Mouse (Mus musculus) myocyte (in vitro differentiated cells): ENCODE data around the gene Erlin1. TPM values are rescaled to one million over a fixed set of nuclear protein-coding genes. Genes with fewer than 3 reads are reported as not detected.

Source experiments
- H3K27me3 ChIP-seq: one replicate; pipeline ENCODE4 v1.6.1; 2011; ENCODE audit not compliant: control insufficient read depth, insufficient read depth, insufficient read length
- H3K36me3 ChIP-seq: one replicate; pipeline ENCODE4 v1.6.1; 2011; ENCODE audit not compliant: control insufficient read depth, insufficient read depth
- H3K4me2 ChIP-seq: one replicate; pipeline ENCODE4 v1.6.1; 2011; ENCODE audit warnings: low read depth, control low read depth
- H3K4me3 ChIP-seq: one replicate; pipeline ENCODE4 v1.5.1; 2011; ENCODE audit warnings: mild to moderate bottlenecking, control low read depth, moderate library complexity
- H3K79me2 ChIP-seq: one replicate; pipeline ENCODE4 v1.6.1; 2011; ENCODE audit not compliant: control insufficient read depth, insufficient read depth
- H3ac ChIP-seq: one replicate; pipeline ENCODE4 v1.6.1; 2011; ENCODE audit not compliant: control insufficient read depth, insufficient read length
- CEBPB ChIP-seq: IDR thresholded peaks from 2 replicates; pipeline ENCODE4 v1.6.1; 2011; ENCODE audit warnings: mild to moderate bottlenecking, moderate library complexity; ENCODE audit not compliant: poor library complexity, insufficient read depth, severe bottlenecking
- E2F4 ChIP-seq: IDR thresholded peaks from one replicate; pipeline ENCODE4 v1.6.1; 2011; ENCODE audit warnings: mild to moderate bottlenecking, control low read depth, moderate library complexity; ENCODE audit not compliant: insufficient read depth
- MAX ChIP-seq: IDR thresholded peaks from one replicate; pipeline ENCODE4 v1.6.1; 2011; ENCODE audit warnings: low read depth, mild to moderate bottlenecking, control low read depth
- MYOD1 ChIP-seq, 3 experiments: IDR thresholded peaks; one replicate each; pipeline ENCODE4 v1.6.1; 2011; ENCODE audit warnings: control low read depth in 2 of 3, low read depth in 2 of 3, mild to moderate bottlenecking in 2 of 3, moderate library complexity in 1 of 3; ENCODE audit not compliant: insufficient read length in 2 of 3, control insufficient read depth in 1 of 3
- MYOG ChIP-seq, 3 experiments: IDR thresholded peaks; one replicate each; pipeline ENCODE4 v1.6.1; 2011; ENCODE audit warnings: control low read depth in 2 of 3, low read depth in 2 of 3, mild to moderate bottlenecking in 2 of 3; ENCODE audit not compliant: insufficient read length in 2 of 3, control insufficient read depth in 1 of 3, insufficient read depth in 1 of 3
- POLR2A ChIP-seq: IDR thresholded peaks from one replicate; pipeline ENCODE4 v1.6.1; 2011; ENCODE audit warnings: low read depth, mild to moderate bottlenecking, control low read depth, moderate library complexity; ENCODE audit not compliant: insufficient read length
- POLR2AphosphoS2 ChIP-seq: IDR thresholded peaks from one replicate; pipeline ENCODE4 v1.6.1; 2011; ENCODE audit warnings: low read depth, control low read depth; ENCODE audit not compliant: insufficient read length
- REST ChIP-seq: IDR thresholded peaks from one replicate; pipeline ENCODE4 v1.6.1; 2011; ENCODE audit warnings: mild to moderate bottlenecking, control low read depth, moderate library complexity; ENCODE audit not compliant: insufficient read depth, insufficient read length
- SRF ChIP-seq: IDR thresholded peaks from one replicate; pipeline ENCODE4 v1.6.1; 2011; ENCODE audit warnings: low read depth; ENCODE audit not compliant: control insufficient read depth, insufficient read length
- TCF12 ChIP-seq: IDR thresholded peaks from one replicate; pipeline ENCODE4 v1.6.1; 2011; ENCODE audit warnings: mild to moderate bottlenecking, control low read depth; ENCODE audit not compliant: poor library complexity, insufficient read depth, severe bottlenecking
- TCF3 ChIP-seq: IDR thresholded peaks from one replicate; pipeline ENCODE4 v1.6.1; 2011; ENCODE audit warnings: low read depth, control low read depth; ENCODE audit not compliant: insufficient read length
- USF1 ChIP-seq: IDR thresholded peaks from one replicate; pipeline ENCODE4 v1.6.1; 2011; ENCODE audit warnings: low read depth, mild to moderate bottlenecking, control low read depth, moderate library complexity
- polyA plus RNA-seq: library from polyadenylated mRNA; unstranded; fragments of >200 nt; fragmentation: generic; extraction: Trizol; gene quantifications from one replicate; pipeline ENCODE4 v1.2.1, GENCODE M21; 2012; ENCODE audit warnings: missing spikeins

The Erlin1 gene
- polyA plus RNA-seq, 1 experiment = 13.5 TPM

DNA sequence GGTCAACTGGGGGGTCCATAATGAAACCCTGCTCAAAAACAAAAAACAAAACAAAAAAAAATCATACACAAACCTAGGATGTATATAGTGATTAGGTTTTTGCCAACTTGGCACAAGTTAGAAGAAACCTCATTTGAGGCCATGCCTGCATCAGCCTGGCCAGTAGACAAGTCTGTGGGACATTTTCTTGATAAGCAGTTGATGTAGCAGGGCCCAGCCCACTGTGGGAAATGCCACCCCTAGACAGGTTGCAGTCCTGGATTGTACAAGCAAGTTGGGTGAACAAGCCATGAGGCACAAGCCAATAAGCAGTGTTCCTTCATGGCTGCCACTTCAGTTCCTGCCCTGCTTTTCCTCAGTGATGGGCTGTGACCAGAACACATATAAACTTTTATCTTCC, 31.3 kb upstream of the Erlin1 start:
- no peak overlapping the region for H3K4me2 ChIP-seq
- H3K27me3 ChIP-seq = no peaks in the 10 kb centered on the region
- peaks cover 34% of the 10 kb centered on the region for H3K36me3 ChIP-seq
- TF ChIP-seq E2F4 (no peak), TCF12 (no peak), USF1 (no peak), POLR2A (no peak), TCF3 (no peak), MYOG (IDR thresholded peaks at IDR 0.05; ENCODE audit: control insufficient read depth in 1 of 3, insufficient read depth in 1 of 3, insufficient read length in 2 of 3, low read depth in 2 of 3) (no peak), SRF (no peak), POLR2AphosphoS2 (no peak), MYOD1 (IDR thresholded peaks at IDR 0.05; ENCODE audit: control insufficient read depth in 1 of 3, insufficient read length in 2 of 3, low read depth in 2 of 3) (no peak), CEBPB (no peak), MAX (no peak), REST (no peak)
- H3K4me3 ChIP-seq = no peak overlapping the region
- H3ac ChIP-seq = no peak overlapping the region
- peaks cover 36% of the 10 kb centered on the region for H3K79me2 ChIP-seq

GRCm38 (mm10) chr19:44086278-44086677, 16.7 kb upstream of the Erlin1 start:
- peaks cover 66% of the 10 kb centered on the region for H3K36me3 ChIP-seq
- H3ac ChIP-seq = no peak overlapping the region
- TF ChIP-seq MYOD1 (IDR thresholded peaks at IDR 0.05; ENCODE audit: control insufficient read depth in 1 of 3, insufficient read length in 2 of 3, low read depth in 2 of 3) (no peak), MYOG (IDR thresholded peaks at IDR 0.05; ENCODE audit: control insufficient read depth in 1 of 3, insufficient read depth in 1 of 3, insufficient read length in 2 of 3, low read depth in 2 of 3) (no peak), REST (no peak), SRF (no peak), CEBPB (no peak), USF1 (no peak), TCF12 (no peak), E2F4 (no peak), POLR2AphosphoS2 (no peak), MAX (no peak), TCF3 (no peak), POLR2A (no peak)
- H3K79me2 ChIP-seq = no peaks in the 10 kb centered on the region
- H3K4me3 ChIP-seq = no peak overlapping the region
- no peak overlapping the region for H3K4me2 ChIP-seq
- H3K27me3 ChIP-seq = no peaks in the 10 kb centered on the region

GRCm38 (mm10) chr19:44080920-44081319, 11.3 kb upstream of the Erlin1 start:
- TF ChIP-seq SRF = no peak
- TF ChIP-seq MYOD1 (IDR thresholded peaks at IDR 0.05; ENCODE audit: control insufficient read depth in 1 of 3, insufficient read length in 2 of 3, low read depth in 2 of 3) = no peak
- TF ChIP-seq CEBPB = no peak
- TF ChIP-seq MAX = no peak
- no peak for TF ChIP-seq MYOG (IDR thresholded peaks at IDR 0.05; ENCODE audit: control insufficient read depth in 1 of 3, insufficient read depth in 1 of 3, insufficient read length in 2 of 3, low read depth in 2 of 3)
- no peak for TF ChIP-seq REST
- TF ChIP-seq TCF3 = no peak
- no peak for TF ChIP-seq POLR2A
- no peak for TF ChIP-seq TCF12
- TF ChIP-seq USF1 = no peak
- no peak for TF ChIP-seq POLR2AphosphoS2
- TF ChIP-seq E2F4 = no peak
- Histone ChIP-seq H3ac (no peak overlapping the region), H3K79me2 (no peaks in the 10 kb centered on the region), H3K27me3 (no peaks in the 10 kb centered on the region), H3K4me3 (no peak overlapping the region), H3K36me3 (peaks cover 52% of the 10 kb centered on the region), H3K4me2 (no peak overlapping the region)

GRCm38 (mm10) chr19:44080023-44080422, 10.4 kb upstream of the Erlin1 start:
- H3K4me3 ChIP-seq = no peak overlapping the region
- no peak overlapping the region for H3K4me2 ChIP-seq
- H3K27me3 ChIP-seq = no peaks in the 10 kb centered on the region
- peaks cover 56% of the 10 kb centered on the region for H3K36me3 ChIP-seq
- TF ChIP-seq MAX (no peak), POLR2A (no peak), MYOG (IDR thresholded peaks at IDR 0.05; ENCODE audit: control insufficient read depth in 1 of 3, insufficient read depth in 1 of 3, insufficient read length in 2 of 3, low read depth in 2 of 3) (no peak), CEBPB (no peak), MYOD1 (IDR thresholded peaks at IDR 0.05; ENCODE audit: control insufficient read depth in 1 of 3, insufficient read length in 2 of 3, low read depth in 2 of 3) (no peak), POLR2AphosphoS2 (no peak), TCF3 (no peak), REST (no peak), USF1 (no peak), SRF (no peak), TCF12 (no peak)
- H3K79me2 ChIP-seq = no peaks in the 10 kb centered on the region
- H3ac ChIP-seq = no peak overlapping the region

DNA sequence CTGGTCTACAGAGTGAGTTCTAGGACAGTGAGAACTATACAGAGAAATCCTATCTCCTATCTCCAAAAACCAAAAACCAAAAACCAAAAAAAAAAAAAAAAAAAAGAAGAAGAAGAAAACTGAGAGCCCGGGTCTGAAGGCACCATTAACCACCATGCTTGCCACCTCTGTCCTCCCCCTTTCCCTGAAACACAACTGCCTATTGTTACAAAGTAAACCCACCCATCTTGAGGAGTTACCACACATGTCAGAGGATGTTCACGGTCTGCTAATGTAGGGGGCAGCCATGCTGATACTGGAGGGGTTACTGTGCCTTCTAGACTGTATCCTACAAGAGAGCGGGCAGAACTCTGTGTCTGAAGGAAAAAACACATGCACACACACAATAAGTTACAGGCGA, 7.4 kb upstream of the Erlin1 start:
- H3K4me3 ChIP-seq = no peak overlapping the region
- H3K79me2 ChIP-seq = no peaks in the 10 kb centered on the region
- H3K4me2 ChIP-seq = no peak overlapping the region
- H3K27me3 ChIP-seq = no peaks in the 10 kb centered on the region
- H3ac ChIP-seq = no peak overlapping the region
- TF ChIP-seq MAX (no peak), CEBPB (no peak), MYOG (IDR thresholded peaks at IDR 0.05; ENCODE audit: control insufficient read depth in 1 of 3, insufficient read depth in 1 of 3, insufficient read length in 2 of 3, low read depth in 2 of 3) (no peak)
- peaks cover 61% of the 10 kb centered on the region for H3K36me3 ChIP-seq
